Mouse (Mus musculus) midbrain, postnatal 0 days (tissue): ENCODE results near the gene Aox2. TPM values are rescaled to one million over a fixed set of nuclear protein-coding genes. Genes with fewer than 3 reads are reported as not detected.
A peak's percentile ranks its signal among the peaks of the same experiment; 100 is the strongest.

Experiments
- ATAC-seq: fragments of 200-750 bp; cut with Nextera tagmentation; 2 replicates; pipeline ENCODE4 v1.8.0; 2017; ENCODE audit warnings: moderate number of reproducible peaks, mild to moderate bottlenecking, moderate TSS enrichment, moderate library complexity; ENCODE audit not compliant: low FRiP score
- DNase-seq: peaks from one replicate; pipeline ENCODE4 v3.0.0-alpha.2; 2015; ENCODE audit warnings: low spot score
- H3K27ac ChIP-seq: fragments of 300-500 bp; sonication (generic); 2 replicates; pipeline ENCODE4 v1.5.1; 2014; ENCODE audit warnings: low read depth, mild to moderate bottlenecking, low read length, mixed read lengths
- H3K27me3 ChIP-seq: fragments of 300-500 bp; sonication (generic); 2 replicates; pipeline ENCODE4 v1.6.1; 2014; ENCODE audit warnings: low read length, control low read depth, mixed read lengths; ENCODE audit not compliant: insufficient read depth
- H3K36me3 ChIP-seq: fragments of 300-500 bp; sonication (generic); 2 replicates; pipeline ENCODE4 v1.6.1; 2014; ENCODE audit warnings: low read length, control low read depth, mixed read lengths; ENCODE audit not compliant: insufficient read depth
- H3K4me1 ChIP-seq: fragments of 300-500 bp; sonication (generic); 2 replicates; pipeline ENCODE4 v1.6.1; 2014; ENCODE audit warnings: mild to moderate bottlenecking, control low read depth, antibody characterized with exemption, low read length, mixed read lengths; ENCODE audit not compliant: insufficient read depth
- H3K4me2 ChIP-seq: fragments of 300-500 bp; sonication (generic); 2 replicates; pipeline ENCODE4 v1.6.1; 2014; ENCODE audit warnings: low read depth, mild to moderate bottlenecking, low read length, mixed read lengths; ENCODE audit not compliant: poor library complexity, severe bottlenecking
- H3K4me3 ChIP-seq: fragments of 300-500 bp; sonication (generic); 2 replicates; pipeline ENCODE4 v1.5.1; 2014; ENCODE audit warnings: low read depth, mild to moderate bottlenecking, low read length, moderate library complexity
- H3K9ac ChIP-seq: fragments of 300-500 bp; sonication (generic); replicated peaks from 2 replicates; pipeline ENCODE4 v1.6.1; 2014; ENCODE audit warnings: mild to moderate bottlenecking, low read length, moderate library complexity, mixed read lengths; ENCODE audit not compliant: poor library complexity, severe bottlenecking
- H3K9me3 ChIP-seq: fragments of 300-500 bp; sonication (generic); 2 replicates; pipeline ENCODE4 v1.6.1; 2016; ENCODE audit warnings: low read length, control low read depth
- CTCF ChIP-seq: IDR thresholded peaks from 2 replicates; pipeline ENCODE4 v1.5.1; 2016; ENCODE audit warnings: antibody characterized with exemption, mild to moderate bottlenecking
- WGBS: fragments of 180-500 bp; shearing (Covaris S2); extraction: QIAGEN DNeasy Blood & Tissue Kit; methylation state at CpG from one replicate; pipeline ENCODE4 v1.1.7; 2014; 5-methylcytosine and 5-hydroxymethylcytosine counted together
- polyA plus RNA-seq: library from polyadenylated mRNA; unstranded; fragments of >200 nt; fragmentation: Nextera tagmentation; extraction: Ambion mirVana; gene quantifications from 2 replicates; pipeline ENCODE4 v1.2.1, GENCODE M21; 2015
- total RNA-seq: library from RNA; depleted of rRNA; stranded (reverse); fragments of >200 nt; gene quantifications from 2 replicates; pipeline ENCODE4 v1.2.3, GENCODE M21; 2014

The Aox2 gene
- total and polyA plus RNA-seq, 2 experiments from 2014 or later: 0.16 TPM; not detected in 1

- Histone ChIP-seq H3K27me3 (no peaks in the 10 kb centered on the region), H3K27ac (no peak overlapping the region), H3K4me2 (no peak overlapping the region), H3K4me1 (no peaks in the 10 kb centered on the region), H3K9ac (no peak overlapping the region), H3K36me3 (no peaks in the 10 kb centered on the region), H3K4me3 (no peak overlapping the region), H3K9me3 (no peaks in the 10 kb centered on the region)
- DNase-seq (no peak), ATAC-seq (no peak)
- TF ChIP-seq CTCF: no peak
- 85% methylated on average over 4 of the region's 4 CpGs for WGBS
These were observed 65.7 kb downstream of the Aox2 start for GRCm38 (mm10) chr1:58343861-58344260.

DNA sequence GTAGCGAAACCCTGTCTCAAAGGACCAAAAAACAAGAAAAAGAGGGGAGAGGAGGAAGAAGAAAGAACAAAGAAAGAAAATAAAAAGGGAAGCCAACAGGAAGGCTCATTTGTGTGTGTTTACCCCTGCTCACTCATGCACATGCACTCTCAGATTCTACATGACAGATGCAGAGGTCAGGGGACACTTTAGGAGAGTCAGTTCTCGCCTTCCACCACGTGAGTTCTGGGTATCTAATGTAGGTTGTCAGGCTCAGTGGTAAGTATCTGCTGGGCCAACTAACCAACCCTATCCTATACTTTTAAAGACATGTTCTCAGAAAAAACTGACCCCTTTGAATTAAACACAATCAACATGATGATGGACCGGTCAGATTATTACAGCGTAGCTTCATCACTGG is 66.4 kb downstream of the Aox2 start:
- DNase-seq (no peak), ATAC-seq (no peak)
- H3K27me3 ChIP-seq: no peaks in the 10 kb centered on the region
- no peak for TF ChIP-seq CTCF
- H3K9ac ChIP-seq: no peak overlapping the region
- H3K36me3 ChIP-seq: no peaks in the 10 kb centered on the region
- no peaks in the 10 kb centered on the region for H3K9me3 ChIP-seq
- 89% methylated on average over 5 of the region's 5 CpGs for WGBS
- H3K4me1 ChIP-seq: no peaks in the 10 kb centered on the region
- no peak overlapping the region for H3K4me2 ChIP-seq
- H3K4me3 ChIP-seq: no peak overlapping the region
- H3K27ac ChIP-seq: no peak overlapping the region

DNA sequence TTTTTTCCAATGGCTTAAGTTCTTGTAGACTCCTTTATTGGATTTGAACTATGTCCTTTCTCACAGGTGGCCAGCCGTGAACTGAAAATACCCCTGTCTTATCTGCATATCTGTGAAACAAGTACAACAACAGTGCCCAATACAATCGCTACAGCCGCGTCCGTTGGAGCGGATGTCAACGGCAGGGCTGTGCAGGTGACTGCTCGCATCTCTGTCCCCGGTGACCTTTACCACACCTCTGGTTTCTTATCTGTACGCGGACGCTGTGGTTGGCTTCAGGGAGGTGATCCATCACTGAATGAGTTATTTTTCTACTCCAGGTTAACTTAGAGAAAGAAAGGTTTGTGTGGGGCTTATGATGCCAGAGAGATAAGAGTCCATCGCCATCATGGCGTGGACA is 68.0 kb downstream of the Aox2 start:
- H3K27me3 ChIP-seq: no peaks in the 10 kb centered on the region
- no peak overlapping the region for H3K4me3 ChIP-seq
- no peaks in the 10 kb centered on the region for H3K36me3 ChIP-seq
- H3K9ac ChIP-seq: no peak overlapping the region
- TF ChIP-seq CTCF: no peak
- no peak overlapping the region for H3K4me2 ChIP-seq
- ATAC-seq: no peak
- WGBS: 95% methylated on average over 14 of the region's 14 CpGs
- DNase-seq: no peak
- no peaks in the 10 kb centered on the region for H3K9me3 ChIP-seq
- H3K27ac ChIP-seq: no peak overlapping the region
- no peaks in the 10 kb centered on the region for H3K4me1 ChIP-seq

DNA sequence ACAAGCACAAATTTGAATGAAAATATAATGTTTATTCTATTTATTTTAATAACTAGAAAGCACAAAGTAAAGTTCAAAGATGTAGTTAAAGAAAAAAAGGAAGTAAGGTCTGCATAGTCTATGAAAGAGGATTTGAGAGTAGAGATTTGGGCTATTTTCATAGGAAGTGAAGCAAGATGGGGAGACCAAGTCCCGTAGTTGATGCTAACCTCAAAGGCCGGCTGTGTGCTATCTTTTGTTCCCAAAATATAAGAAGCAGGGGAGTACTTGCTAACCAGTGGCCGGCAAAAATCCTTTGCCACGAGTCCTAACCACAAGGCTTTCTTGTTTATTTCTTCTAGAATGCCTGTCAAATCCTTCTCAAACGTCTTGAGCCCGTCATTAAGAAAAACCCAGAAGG is 70.6 kb downstream of the Aox2 start:
- Histone ChIP-seq H3K4me1 (no peaks in the 10 kb centered on the region), H3K27ac (no peak overlapping the region), H3K9me3 (no peaks in the 10 kb centered on the region), H3K4me3 (no peak overlapping the region), H3K27me3 (no peaks in the 10 kb centered on the region), H3K36me3 (no peaks in the 10 kb centered on the region), H3K4me2 (no peak overlapping the region), H3K9ac (no peak overlapping the region)
- WGBS: 84% methylated on average over 6 of the region's 6 CpGs
- DNase-seq (no peak), ATAC-seq (no peak)
- TF ChIP-seq CTCF: no peak

- H3K9ac ChIP-seq: no peak overlapping the region
- no peaks in the 10 kb centered on the region for H3K4me1 ChIP-seq
- no peak for DNase-seq
- no peak overlapping the region for H3K4me3 ChIP-seq
- no peak overlapping the region for H3K4me2 ChIP-seq
- no peak for ATAC-seq
- no peak for TF ChIP-seq CTCF
- WGBS: 69% methylated on average over 4 of the region's 4 CpGs
- H3K27me3 ChIP-seq: no peaks in the 10 kb centered on the region
- H3K36me3 ChIP-seq: no peaks in the 10 kb centered on the region
- no peaks in the 10 kb centered on the region for H3K9me3 ChIP-seq
- H3K27ac ChIP-seq: no peak overlapping the region
These were observed 75.2 kb downstream of the Aox2 start for GRCm38 (mm10) chr1:58353238-58353893.

DNA sequence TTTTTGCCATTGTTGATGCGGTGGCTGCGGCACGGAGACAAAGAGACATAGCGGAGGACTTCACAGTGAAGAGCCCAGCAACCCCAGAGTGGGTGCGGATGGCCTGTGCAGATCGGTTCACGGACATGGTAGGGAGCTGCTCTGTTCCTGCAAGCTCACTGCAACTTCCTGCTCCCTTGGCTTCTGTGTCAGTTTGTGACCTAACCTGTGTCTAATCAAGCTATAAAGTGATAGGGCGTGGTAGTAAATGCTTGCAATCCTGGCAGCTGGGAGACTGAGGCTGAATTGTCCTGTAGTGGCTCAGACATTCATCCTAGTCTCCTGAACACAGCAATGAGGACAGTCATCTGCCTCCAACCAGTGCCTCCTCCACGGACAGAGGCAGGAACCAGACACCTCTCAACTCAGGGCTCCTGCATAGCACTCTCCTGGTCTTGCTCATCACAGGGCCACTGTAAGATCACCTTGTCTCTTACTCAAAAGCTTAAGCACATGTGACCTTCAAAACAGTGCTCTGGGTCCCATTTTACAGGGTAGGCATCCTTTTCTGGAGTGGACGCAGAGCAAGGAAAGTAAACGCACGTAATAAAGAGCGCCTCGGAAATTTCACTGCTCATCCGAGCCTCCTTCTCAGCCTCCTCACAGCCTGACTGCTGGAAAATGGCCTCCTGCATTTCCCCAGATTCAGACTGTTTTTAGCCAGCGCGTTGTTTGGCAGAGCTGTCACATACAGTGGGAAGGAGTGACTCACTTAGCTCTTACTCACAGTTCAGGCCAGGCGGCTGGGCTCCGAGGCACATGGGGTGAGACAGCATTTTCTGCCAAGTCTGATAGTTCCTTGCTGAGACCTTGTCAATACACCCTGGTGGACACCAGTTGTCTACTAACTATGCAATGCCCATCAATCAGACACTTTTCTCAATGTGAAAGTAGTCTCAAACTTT is 81.1 kb downstream of the Aox2 start:
- Histone ChIP-seq H3K9ac (no peak overlapping the region), H3K4me3 (no peak overlapping the region), H3K9me3 (no peaks in the 10 kb centered on the region), H3K4me2 (no peak overlapping the region), H3K27me3 (no peaks in the 10 kb centered on the region), H3K4me1 (no peaks in the 10 kb centered on the region), H3K36me3 (no peaks in the 10 kb centered on the region), H3K27ac (no peak overlapping the region)
- WGBS: 87% methylated on average over 19 of the region's 19 CpGs
- ATAC-seq (no peak), DNase-seq (peak; percentile 14)
- TF ChIP-seq CTCF: no peak
